Mouse (Mus musculus): ENCODE measurements around the gene Kif2c.

Gene Kif2c

DNA sequence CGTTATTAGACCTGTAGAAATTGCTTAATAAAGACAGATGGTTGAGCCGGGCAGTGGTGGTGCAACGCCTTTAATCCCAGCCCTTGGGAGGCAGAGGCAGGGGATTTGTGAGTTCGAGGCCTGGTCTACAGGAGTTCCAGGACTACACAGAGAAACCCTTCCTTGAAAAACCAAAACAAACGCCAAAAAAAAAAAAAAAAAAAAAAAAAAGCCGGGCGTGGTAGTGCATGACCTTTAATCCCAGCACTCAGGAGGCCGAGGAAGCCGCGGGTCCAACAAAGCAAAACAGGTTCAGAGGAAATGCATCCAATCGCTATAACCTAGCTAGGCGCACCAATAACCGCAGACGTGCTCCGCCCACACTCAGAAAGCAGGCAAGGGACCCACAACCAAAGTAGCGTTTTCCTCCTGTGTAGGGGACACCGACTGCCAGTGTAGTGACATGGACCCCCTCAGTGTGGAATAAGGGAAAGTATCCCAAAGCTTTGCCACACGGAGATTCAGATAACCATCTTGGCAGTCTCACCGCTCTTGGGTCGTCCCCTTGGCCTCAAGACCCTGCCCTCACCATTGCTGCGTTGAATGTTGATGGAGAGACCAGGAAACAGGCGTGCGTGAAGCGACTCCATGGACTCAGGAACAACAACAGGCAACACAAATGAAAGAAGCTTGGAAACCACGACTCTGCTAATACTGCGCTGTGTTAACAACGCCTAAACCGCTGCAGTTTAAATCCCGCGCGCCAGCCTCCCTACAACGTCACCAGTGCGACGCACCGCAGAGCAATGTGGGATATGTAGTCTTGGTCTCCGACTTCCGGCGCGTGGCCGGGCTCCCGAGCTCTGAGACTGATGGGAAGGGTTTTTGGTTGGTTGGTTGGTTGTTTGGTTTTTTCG is at the start of gene Kif2c:
Gene Kif2c, minus strand, starts transcription at position 777 of the 896 bp plus-strand sequence.
- in situ Hi-C loops (cut with MboI, MseI) = no loop called here

- in situ Hi-C loops (cut with MboI, MseI) = no loop called here
Observed at GRCm38 (mm10) chr4:117231208-117231607, 48.8 kb upstream of the Kif2c start.

DNA sequence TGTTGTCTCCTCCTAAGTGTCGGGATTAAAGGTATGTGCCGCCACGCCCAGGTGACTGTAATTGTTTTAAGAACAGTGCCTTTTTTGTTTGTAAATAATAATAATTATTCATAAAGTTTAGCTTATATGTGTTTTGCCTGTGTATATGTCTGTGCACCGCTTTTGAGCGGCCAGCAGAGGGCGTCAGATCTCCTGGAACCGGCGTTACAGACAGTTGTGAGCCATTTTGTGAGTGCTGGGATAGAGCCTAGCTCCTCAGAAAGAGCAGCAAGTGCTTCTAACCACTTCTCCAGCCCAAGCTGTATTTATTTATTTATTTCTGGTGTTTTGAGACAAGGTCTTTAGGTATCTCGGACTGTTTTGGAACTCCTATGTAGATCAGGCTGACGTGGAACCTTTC is 47.9 kb upstream of the Kif2c start:
- in situ Hi-C loops (cut with MboI, MseI) = no loop called here

DNA sequence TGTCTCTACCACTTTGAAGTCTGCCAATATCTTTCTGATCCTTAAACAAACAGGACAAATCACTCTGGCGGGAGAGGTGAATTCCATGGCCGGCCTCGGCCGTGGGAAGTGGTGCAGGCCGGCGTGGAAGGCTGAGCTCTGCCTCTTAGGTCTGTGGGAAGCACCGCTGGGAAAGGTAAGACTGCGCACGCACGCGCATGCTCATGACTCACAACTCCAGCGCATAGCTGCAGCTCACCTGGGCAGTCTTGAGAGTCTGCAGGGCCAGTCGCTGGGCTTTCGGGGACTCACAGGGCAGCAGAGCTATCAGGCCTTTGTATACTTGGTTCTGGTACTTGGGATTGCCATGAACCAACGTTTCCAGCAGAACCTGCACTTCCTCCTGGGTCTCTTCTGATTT is 47.2 kb upstream of the Kif2c start:
- in situ Hi-C loops (cut with MboI, MseI) = loop anchor here (5.0 kb wide), 1 partner anchor 33 kb away; no protein-coding TSS in a partner anchor

DNA sequence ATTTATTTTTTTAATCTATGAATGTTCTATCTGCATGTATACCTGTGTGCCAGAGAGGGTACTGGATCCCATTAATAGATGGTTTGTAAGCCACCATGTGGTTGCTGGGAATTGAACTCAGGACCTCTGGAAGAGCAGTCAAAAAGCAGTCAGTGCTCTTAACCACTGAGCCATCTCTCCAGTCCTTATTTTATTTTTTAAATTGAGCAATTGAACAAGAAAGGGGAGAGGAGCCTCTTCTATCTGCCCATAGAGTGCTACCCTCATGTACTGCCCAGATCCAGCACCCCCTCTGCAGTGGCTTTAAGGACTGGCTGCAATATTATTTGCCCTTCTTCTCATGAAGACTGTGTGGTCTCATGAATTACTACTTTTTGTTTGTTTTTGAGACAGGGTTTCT is 42.8 kb upstream of the Kif2c start:
- in situ Hi-C loops (cut with MboI, MseI) = loop anchor here (5.0 kb wide), 1 partner anchor 37 kb away; no protein-coding TSS in a partner anchor

DNA sequence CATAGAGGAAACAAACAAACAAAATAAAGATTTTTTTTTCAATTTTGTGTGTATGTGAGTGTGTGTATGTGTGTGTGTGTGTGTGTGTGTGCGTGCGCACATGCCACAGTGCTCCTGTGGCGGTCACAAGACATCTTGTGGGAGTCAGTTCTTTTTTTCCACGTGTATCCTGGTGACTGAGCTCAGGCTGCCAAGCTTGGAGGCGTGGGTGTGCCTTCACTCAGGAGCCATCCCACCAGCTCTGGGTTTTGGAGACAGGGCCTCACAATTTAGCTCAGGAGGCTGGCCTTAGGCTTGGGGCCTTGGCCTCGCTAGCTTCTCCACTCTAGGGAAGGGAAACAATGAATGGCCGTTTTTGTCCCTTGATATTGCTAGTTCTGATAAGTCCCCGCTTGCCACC is 41.7 kb upstream of the Kif2c start:
- in situ Hi-C loops (cut with MboI, MseI) = no loop called here

GRCm38 (mm10) chr4:117223001-117223400 is 40.6 kb upstream of the Kif2c start:
- in situ Hi-C loops (cut with MboI, MseI) = no loop called here

GRCm38 (mm10) chr4:117221836-117222235 is 39.4 kb upstream of the Kif2c start:
- in situ Hi-C loops (cut with MboI, MseI) = no loop called here

- in situ Hi-C loops (cut with MboI, MseI) = no loop called here
Observed at GRCm38 (mm10) chr4:117220741-117221515, 38.5 kb upstream of the Kif2c start.

DNA sequence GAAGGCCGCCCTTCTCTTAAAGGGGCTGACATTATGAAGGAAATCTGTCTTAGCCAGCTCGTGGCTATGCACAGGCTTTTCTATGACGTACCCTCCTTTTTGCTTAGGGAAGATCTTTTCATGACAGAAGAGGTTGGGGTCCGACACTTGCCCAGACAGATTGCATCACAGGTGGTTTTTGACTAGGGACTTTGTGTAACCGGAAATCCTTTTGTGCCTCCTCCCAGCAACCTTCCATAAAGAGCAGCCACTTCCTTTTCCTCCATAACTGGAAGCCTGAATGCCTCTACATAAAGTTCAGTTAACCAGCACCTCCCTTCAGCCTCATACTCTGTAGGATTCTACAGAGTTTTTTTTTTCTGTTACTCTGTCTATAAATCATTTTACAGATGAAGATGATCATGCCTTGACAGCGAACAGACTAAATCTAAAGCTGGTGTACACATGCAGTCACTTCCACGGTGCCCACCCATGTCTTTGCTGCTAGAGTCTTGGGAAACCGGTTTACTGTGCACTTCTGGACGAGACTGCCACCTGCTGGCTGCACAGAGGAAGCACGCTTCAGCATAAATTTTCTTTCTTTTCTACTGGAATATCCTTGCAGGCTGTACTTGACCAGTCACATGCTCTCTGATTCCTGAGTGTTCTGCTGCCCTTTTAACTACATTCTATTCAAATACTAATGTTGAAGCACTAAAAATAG is 36.2 kb upstream of the Kif2c start:
- in situ Hi-C loops (cut with MboI, MseI) = no loop called here

GRCm38 (mm10) chr4:117217029-117217428 is 34.6 kb upstream of the Kif2c start:
- in situ Hi-C loops (cut with MboI, MseI) = no loop called here

DNA sequence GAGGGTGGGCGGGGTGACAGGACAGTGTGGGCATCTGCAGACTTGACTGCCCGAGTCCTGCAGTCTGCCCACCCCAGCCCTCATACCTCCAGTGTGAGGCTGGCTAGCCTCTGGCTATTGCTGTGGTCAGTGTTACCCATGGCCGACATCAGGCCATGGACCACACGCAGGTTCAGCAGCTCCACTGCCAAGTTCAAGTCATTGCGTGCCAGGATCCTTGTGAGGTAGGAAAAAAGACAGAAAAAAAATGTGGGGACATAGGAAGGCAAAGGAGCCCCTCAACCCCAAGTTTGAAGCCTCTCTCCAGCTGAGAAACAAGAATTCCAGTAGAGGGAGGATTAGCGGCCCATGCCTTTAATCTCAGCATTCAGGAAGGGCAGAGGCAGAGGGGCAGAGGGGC is 31.8 kb upstream of the Kif2c start:
- in situ Hi-C loops (cut with MboI, MseI) = no loop called here

- in situ Hi-C loops (cut with MboI, MseI) = no loop called here
Observed at GRCm38 (mm10) chr4:117210147-117211074, 28.0 kb upstream of the Kif2c start.

DNA sequence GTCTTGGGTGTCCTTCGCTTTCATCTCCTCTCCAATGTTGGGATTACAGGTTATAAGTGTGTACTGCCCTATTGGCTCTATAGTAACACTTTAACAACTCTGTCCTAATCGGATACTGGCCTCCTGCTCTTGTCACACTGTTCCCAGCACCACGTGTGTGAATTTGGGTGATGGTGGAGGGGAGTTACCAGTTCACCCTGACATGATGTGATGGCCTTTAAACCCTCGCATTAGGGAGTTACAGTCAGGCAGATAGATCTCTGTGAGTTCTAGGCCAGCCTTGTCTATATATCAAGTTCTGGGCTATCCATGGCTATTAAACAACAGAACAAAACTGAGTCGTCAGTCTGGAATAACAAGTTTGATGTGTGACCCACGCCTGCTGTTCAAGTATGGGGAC is 27.2 kb upstream of the Kif2c start:
- in situ Hi-C loops (cut with MboI, MseI) = no loop called here

DNA sequence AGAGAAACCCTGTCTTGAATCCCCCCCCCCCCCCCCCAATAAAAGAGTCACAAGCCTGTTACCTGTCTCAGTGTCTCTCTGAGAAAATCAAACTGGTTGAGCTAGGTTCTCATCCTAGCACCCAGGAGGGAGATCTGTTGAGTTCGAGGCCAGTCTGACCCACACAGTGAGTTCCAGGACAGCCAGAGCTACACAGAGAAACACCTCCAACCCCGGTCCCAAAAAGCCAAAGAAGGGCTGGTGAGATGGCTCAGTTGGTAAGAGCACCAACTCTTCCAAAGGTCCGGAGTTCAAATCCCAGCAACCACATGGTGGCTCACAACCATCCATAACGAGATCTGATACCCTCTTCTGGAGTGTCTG is 20.5 kb upstream of the Kif2c start:
- in situ Hi-C loops (cut with MboI, MseI) = no loop called here

GRCm38 (mm10) chr4:117202046-117202991 is 19.9 kb upstream of the Kif2c start:
- in situ Hi-C loops (cut with MboI, MseI) = no loop called here

DNA sequence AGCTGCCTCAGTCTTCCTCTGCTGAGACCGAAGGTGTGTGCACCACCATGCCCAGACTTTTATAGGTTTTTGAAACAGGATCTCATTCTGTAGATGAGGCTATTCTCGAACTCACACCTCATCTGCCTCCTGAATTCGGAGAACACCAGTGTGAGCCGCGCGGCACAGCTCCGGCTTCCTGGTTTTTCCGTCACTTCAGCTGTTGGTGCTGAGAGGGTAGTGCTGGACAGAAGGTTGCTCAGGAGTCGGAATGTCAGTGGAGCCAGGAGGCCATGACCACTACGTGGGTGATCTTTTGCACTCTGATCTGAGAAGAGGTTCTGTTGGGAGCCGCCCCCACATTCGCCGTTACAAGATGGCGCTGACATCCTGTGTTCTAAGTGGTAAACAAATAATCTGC is 9.4 kb upstream of the Kif2c start:
- in situ Hi-C loops (cut with MboI, MseI) = no loop called here

DNA sequence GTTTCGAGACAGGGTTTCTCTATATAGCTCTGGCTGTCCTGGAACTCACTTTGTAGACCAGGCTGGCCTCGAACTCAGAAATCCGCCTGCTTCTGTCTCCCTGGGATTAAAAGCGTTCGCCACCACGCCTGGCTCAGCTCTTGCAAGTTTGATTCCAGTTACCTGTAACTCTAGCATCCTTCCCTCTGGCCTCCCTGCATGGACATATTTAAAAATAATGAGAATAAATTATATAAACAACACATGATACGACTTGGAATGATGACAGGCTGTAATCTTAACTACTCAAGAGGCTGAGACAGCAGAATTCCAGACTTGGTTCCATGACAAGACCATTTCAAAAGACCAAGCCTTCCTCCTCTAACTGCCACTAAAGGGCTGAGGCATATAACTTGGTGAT is 8.2 kb upstream of the Kif2c start:
- in situ Hi-C loops (cut with MboI, MseI) = no loop called here

DNA sequence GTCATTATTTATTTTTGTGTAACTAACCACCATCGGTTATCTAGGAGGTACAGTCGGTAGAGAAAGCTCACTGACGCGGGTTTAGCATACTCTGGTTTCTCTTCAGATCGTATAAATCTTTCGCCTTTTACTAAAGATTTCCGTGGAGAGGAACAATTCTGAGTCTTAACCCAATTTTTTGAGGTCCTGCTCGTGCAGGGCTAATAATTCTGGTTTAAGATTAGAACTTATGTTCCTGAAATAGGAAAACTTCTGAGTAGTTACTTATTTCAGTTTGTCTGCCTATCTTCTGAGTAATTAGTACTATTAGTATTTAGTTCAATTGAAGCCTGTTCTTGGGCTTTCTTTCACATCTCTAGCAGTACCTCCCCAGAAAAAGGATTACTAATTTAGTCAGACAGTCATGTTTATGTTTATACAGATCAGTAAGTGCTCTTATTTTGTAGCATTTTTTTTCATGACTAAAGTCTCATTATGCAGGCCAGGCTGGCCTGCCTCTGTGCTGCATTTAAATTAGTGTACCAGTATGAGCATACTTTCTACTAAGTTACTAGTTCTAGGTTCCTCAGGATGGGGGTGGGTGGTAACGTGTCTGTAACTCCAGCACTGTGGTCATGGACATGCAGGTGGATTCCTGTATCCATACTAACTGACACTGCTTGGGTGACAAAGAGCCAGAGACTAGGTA is 7.6 kb upstream of the Kif2c start:
- in situ Hi-C loops (cut with MboI, MseI) = loop anchor here (5.0 kb wide), 1 partner anchor 38 kb away; no protein-coding TSS in a partner anchor
